Mouse (Mus musculus): ENCODE results near the gene Rnase11. TPM values are rescaled to one million over a fixed set of nuclear protein-coding genes. Genes with fewer than 3 reads are reported as not detected.
"Not testable (repeated sequence)": the region's sequence is repeated elsewhere in the genome, so short reads cannot be mapped to it uniquely, and the experiment has no call there.

Gene Rnase11
- total RNA-seq, 2 experiments from 2014 or later: not detected

- intact Hi-C loops (cut with DNase I): no loop called here
- DNase-seq (ENCODE audit: low spot score): no peak
Observed at GRCm38 (mm10) chr14:51023457-51023856, 26.5 kb downstream of the Rnase11 start.

GRCm38 (mm10) chr14:51017256-51017655, 32.7 kb downstream of the Rnase11 start:
- intact Hi-C loops (cut with DNase I): loop anchor here (5.0 kb wide), 1 partner anchor 85 kb away; the partner anchor contains the start of genes Pip4p1 and Pnp
- peak; percentile 29 for DNase-seq (ENCODE audit: low spot score)

GRCm38 (mm10) chr14:51015780-51016179, 34.2 kb downstream of the Rnase11 start:
- intact Hi-C loops (cut with DNase I): loop anchor here (5.0 kb wide), 1 partner anchor 83 kb away; the partner anchor contains the start of genes Pip4p1 and Pnp
- DNase-seq (ENCODE audit: low spot score): no peak

- intact Hi-C loops (cut with DNase I): loop anchor here (5.0 kb wide), 2 partner anchors 72 to 82 kb away; partner anchors contain the start of genes Gm49342, Pip4p1 and Pnp
- DNase-seq (ENCODE audit: low spot score): not testable (repeated sequence)
Observed at GRCm38 (mm10) chr14:51014724-51015123, 35.2 kb downstream of the Rnase11 start.

- intact Hi-C loops (cut with DNase I): loop anchor here (5.0 kb wide), 1 partner anchor 37 kb away; no protein-coding TSS in a partner anchor
- no peak for DNase-seq (ENCODE audit: low spot score)
Observed at GRCm38 (mm10) chr14:51009572-51009971, 40.4 kb downstream of the Rnase11 start.

GRCm38 (mm10) chr14:51008781-51009180, 41.2 kb downstream of the Rnase11 start:
- intact Hi-C loops (cut with DNase I): loop anchor here (5.0 kb wide), 1 partner anchor 36 kb away; no protein-coding TSS in a partner anchor
- DNase-seq (ENCODE audit: low spot score): no peak

GRCm38 (mm10) chr14:51007914-51008713, 41.8 kb downstream of the Rnase11 start:
- intact Hi-C loops (cut with DNase I): loop anchor here (5.0 kb wide), 1 partner anchor 36 kb away; no protein-coding TSS in a partner anchor
- DNase-seq (ENCODE audit: low spot score): peak; percentile 76

- DNase-seq (ENCODE audit: low spot score): no peak
Observed at GRCm38 (mm10) chr14:51007152-51007801, 42.7 kb downstream of the Rnase11 start, which contains the start of gene Rnase10. Gene Rnase10, plus strand, starts transcription at chr14:51007751.

More at GRCm38 (mm10) chr14:51007152-51007801, 42.7 kb downstream of the Rnase11 start, which contains the start of gene Rnase10:
- intact Hi-C loops (cut with DNase I): loop anchor here (5.0 kb wide), 1 partner anchor 35 kb away; no protein-coding TSS in a partner anchor

Other genes starting within 250 kb of the Rnase11 start
- gene Ccnb1ip1, start 242.4 kb downstream of the Rnase11 start, total RNA-seq (2021): under 1 TPM in 1 of 2 experiments, not detected in 1; 0.39 TPM
- gene Parp2, start 242.3 kb downstream of the Rnase11 start, total RNA-seq (2021): 10 to 100 TPM; 13.4 to 16.0 TPM
- 10 to 100 TPM in 1 of 2 experiments, 1 to 10 TPM in 1; 9.3 to 10.2 TPM for gene Tep1, start 179.6 kb downstream of the Rnase11 start, total RNA-seq (2021)
- 10 to 100 TPM; 21.5 to 32.5 TPM for gene Klhl33, start 152.7 kb downstream of the Rnase11 start, total RNA-seq (2021)
- gene Osgep, start 125.3 kb downstream of the Rnase11 start, total RNA-seq (2021): 10 to 100 TPM; 66.1 to 70.3 TPM
- gene Apex1, start 125.2 kb downstream of the Rnase11 start, total RNA-seq (2021): 10 to 100 TPM; 22.6 to 23.2 TPM
- 10 to 100 TPM; 21.1 to 23.6 TPM for gene Pip4p1, start 119.3 kb downstream of the Rnase11 start, total RNA-seq (2021)
- gene Pnp, start 119.1 kb downstream of the Rnase11 start, total RNA-seq (2021): 10 to 100 TPM; 12.2 to 13.5 TPM
- gene Gm49342, start 105.6 kb downstream of the Rnase11 start, total RNA-seq (2021): 10 to 100 TPM; 12.6 TPM
- gene Pnp2, start 94.2 kb downstream of the Rnase11 start, total RNA-seq (2021): under 1 TPM; 0.61 to 0.75 TPM
- gene Rnase10, start 42.4 kb downstream of the Rnase11 start, total RNA-seq (2021): under 1 TPM in 1 of 2 experiments, not detected in 1; 0.39 TPM
- gene Rnase9, start 8.3 kb downstream of the Rnase11 start, total RNA-seq (2021): not detected
- gene Rnase12, start 7.5 kb upstream of the Rnase11 start, total RNA-seq (2021): not detected
- gene Olfr750, start 24.3 kb upstream of the Rnase11 start, total RNA-seq (2021): not detected
- 10 to 100 TPM; 50.0 to 53.8 TPM for gene Rnase4, start 40.9 kb upstream of the Rnase11 start, total RNA-seq (2021)
- gene Ang, start 41.0 kb upstream of the Rnase11 start, total RNA-seq (2021): 1 to 10 TPM; 6.2 to 7.7 TPM
- not detected for gene Eddm3b, start 64.3 kb upstream of the Rnase11 start, total RNA-seq (2021)
- gene Rnase6, start 73.7 kb upstream of the Rnase11 start, total RNA-seq (2021): under 1 TPM in 1 of 2 experiments, not detected in 1; 0.73 TPM
- gene Rnase1, start 96.6 kb upstream of the Rnase11 start, total RNA-seq (2021): under 1 TPM; 0.52 to 0.53 TPM
- not detected for gene Rnase2b, start 112.1 kb upstream of the Rnase11 start, total RNA-seq (2021)
- gene Ang2, start 149.0 kb upstream of the Rnase11 start, total RNA-seq (2021): not detected
- not detected for gene Ear14, start 153.2 kb upstream of the Rnase11 start, total RNA-seq (2021)
- gene Rnase2a, start 205.9 kb upstream of the Rnase11 start, total RNA-seq (2021): not detected

Measured in heart, postnatal 25 days (tissue).